Mouse (Mus musculus): ENCODE results near the gene Hk2.
"Not testable (repeated sequence)": the region's sequence is repeated elsewhere in the genome, so short reads cannot be mapped to it uniquely, and the experiment has no call there.

The Hk2 gene

GRCm38 (mm10) chr6:82689474-82689873 is 84.8 kb downstream of the Hk2 start:
- no peak for DNase-seq (ENCODE audit: low read depth)

- DNase-seq (ENCODE audit: low read depth) = not testable (repeated sequence)
Measured at GRCm38 (mm10) chr6:82688586-82688985, 85.7 kb downstream of the Hk2 start.

- no peak for DNase-seq (ENCODE audit: low read depth)
Measured at GRCm38 (mm10) chr6:82684136-82684535, 90.1 kb downstream of the Hk2 start.

- peak; percentile 17 for DNase-seq (ENCODE audit: low read depth)
Measured at GRCm38 (mm10) chr6:82679286-82679685, 95.0 kb downstream of the Hk2 start.

GRCm38 (mm10) chr6:82677629-82678028 is 96.6 kb downstream of the Hk2 start:
- DNase-seq (ENCODE audit: low read depth) = not testable (repeated sequence)

Measured in fibroblast of lung, adult 2 months (primary cell).